Comparison of ENCODE assay signal across 8 mouse cellular contexts in genomic region chr14:24544057-24544456, GRCm38 (mm10). TPM values are rescaled to one million over a fixed set of nuclear protein-coding genes. Genes with fewer than 3 reads are reported as not detected.
A peak's percentile ranks its signal among the peaks of the same experiment; 100 is the strongest.
DNase-seq lines count a peak whose midpoint lies in the region.

No protein-coding gene starts in this region.

- DNase-seq in gastrocnemius, postnatal 10 days, result peak; percentile 39
- no peak for DNase-seq in gastrocnemius, adult 8-10 months (ENCODE audit: low spot score in 2 of 2)
- peak; percentile 39 for DNase-seq in ovary, postnatal 14 days (ENCODE audit: low spot score)
- no peak for DNase-seq in ovary, adult 18-20 months (ENCODE audit: low spot score)
- DNase-seq in adipocyte (ENCODE audit: low spot score), result peak; percentile 13
- peak; percentile 45 for DNase-seq in kidney, adult 9 months
- no peak for DNase-seq in T-cell, adult 2 months (ENCODE audit: low spot score)
- no peak for DNase-seq in c-Kit-positive CD71-positive TER-119-positive erythroid progenitor cells, embryonic 14.5 days (ENCODE audit: low spot score)

RNA-seq across cellular contexts. Expression of gene Rps24, which starts 57.1 kb away (rescaled TPM):
- total RNA-seq in gastrocnemius, postnatal 10 days (2021), result 1,000 to 10,000 TPM; 1,158 to 1,240 TPM
- 100 to 1,000 TPM; 660 to 798 (median 702) TPM for total RNA-seq in gastrocnemius, adult 8-10 months (2022)

RNA-seq across cellular contexts. Expression of gene Polr3a, which starts 57.2 kb away (rescaled TPM):
- 10 to 100 TPM in 1 of 2 experiments, 1 to 10 TPM in 1; 8.8 to 12.9 TPM for total RNA-seq in gastrocnemius, postnatal 10 days (2021)
- 1 to 10 TPM; 5.7 to 8.1 (median 7.1) TPM for total RNA-seq in gastrocnemius, adult 8-10 months (2022)

Comparison
In these comparisons a context has a peak if more than half of its experiments do, and no peak if none do; other contexts are left out.
1. DNase-seq: peak in gastrocnemius, postnatal 10 days (single experiment), ovary, postnatal 14 days (single experiment), adipocyte (single experiment) and kidney, adult 9 months (single experiment); none in gastrocnemius, adult 8-10 months (0 of 2), ovary, adult 18-20 months (single experiment), T-cell, adult 2 months (single experiment) and c-Kit-positive CD71-positive TER-119-positive erythroid progenitor cells, embryonic 14.5 days (single experiment).